Mouse (Mus musculus) C2C12 (cell line): ENCODE results near the gene Ccl27a.
"Not testable (repeated sequence)": the region's sequence is repeated elsewhere in the genome, so short reads cannot be mapped to it uniquely, and the experiment has no call there.

ENCODE experiments used
- CTCF ChIP-seq: IDR thresholded peaks from one replicate; pipeline ENCODE4 v1.5.1; 2011; ENCODE audit not compliant: control insufficient read depth, insufficient read depth, insufficient read length
- FOSL1 ChIP-seq: IDR thresholded peaks from one replicate; pipeline ENCODE4 v1.8.0; 2011; ENCODE audit warnings: mild to moderate bottlenecking, low read length; ENCODE audit not compliant: poor library complexity, insufficient read depth, severe bottlenecking
- MAX ChIP-seq: IDR thresholded peaks from one replicate; pipeline ENCODE4 v1.6.1; 2011; ENCODE audit warnings: mild to moderate bottlenecking, control low read depth
- USF1 ChIP-seq: IDR thresholded peaks from one replicate; pipeline ENCODE4 v1.6.1; 2011; ENCODE audit warnings: low read depth, mild to moderate bottlenecking, control low read depth, moderate library complexity

GRCm38 (mm10) chr4:41774506-41774905 is 459 bp upstream of the Ccl27a start:
- not testable (repeated sequence) for TF ChIP-seq CTCF, USF1, MAX, FOSL1
